Mouse (Mus musculus): ENCODE results near the gene Zfyve1. TPM values are rescaled to one million over a fixed set of nuclear protein-coding genes. Genes with fewer than 3 reads are reported as not detected.

The Zfyve1 gene
- total and polyA plus RNA-seq, 3 experiments, result 8.0 to 8.3 TPM; not detected in 1

DNA sequence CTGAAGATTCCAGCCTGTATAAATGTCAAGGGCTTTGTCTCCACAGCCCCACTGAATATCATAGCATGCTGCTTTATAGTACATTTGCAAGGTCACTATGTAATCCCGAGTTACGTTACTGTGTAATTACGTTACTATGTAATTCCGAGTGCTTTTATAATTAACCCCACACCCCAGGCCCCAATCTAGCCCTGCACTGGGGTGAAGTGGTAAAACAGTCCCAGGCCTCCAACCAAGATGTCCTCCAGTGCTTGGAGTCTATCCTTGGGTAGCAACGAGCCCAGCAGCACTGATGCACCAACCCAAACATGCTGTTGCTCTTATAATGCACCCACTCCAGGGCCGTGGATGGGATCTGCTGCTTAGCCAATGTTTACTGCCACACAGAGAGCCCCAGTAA, 74.0 kb downstream of the Zfyve1 start:
- no peak for DNase-seq (ENCODE audit: low read depth, low spot score)
- Histone ChIP-seq H3K4me3 (ENCODE audit: control insufficient read depth in 1 of 2, insufficient read depth in 1 of 2, low read depth in 2 of 2, low read length in 2 of 2) (no peak overlapping the region), H3K36me3 (ENCODE audit: control insufficient read depth in 1 of 2, insufficient read depth in 2 of 2, low read length in 2 of 2) (peaks cover 0 to 11% of the 10 kb centered on the region in 2 experiments; a peak in 2 of 4 replicates), H3K27ac (ENCODE audit: control insufficient read depth, low read depth, low read length) (no peak overlapping the region), H3K9ac (ENCODE audit: control insufficient read depth, low read depth, low read length, poor library complexity, severe bottlenecking) (no peak overlapping the region), H3K79me2 (ENCODE audit: control insufficient read depth, insufficient read depth, low read length, poor library complexity) (peaks cover 1% of the 10 kb centered on the region), H3K27me3 (ENCODE audit: control insufficient read depth in 1 of 2, insufficient read depth in 2 of 2, low read length in 2 of 2) (no peaks in the 10 kb centered on the region), H3K9me3 (replicated peaks; ENCODE audit: insufficient read depth, low read length) (no peaks in the 10 kb centered on the region), H3K4me1 (ENCODE audit: control insufficient read depth in 1 of 2, insufficient read depth in 2 of 2, low read length in 2 of 2) (peaks cover 9 to 13% of the 10 kb centered on the region in 2 experiments)
- TF ChIP-seq MYC (IDR thresholded peaks at IDR 0.05; ENCODE audit: low read depth, low read length) (no peak), BHLHE40 (IDR thresholded peaks at IDR 0.05; ENCODE audit: borderline replicate concordance, low read depth, low read length) (no peak), TAL1 (IDR thresholded peaks at IDR 0.05; ENCODE audit: low read length) (no peak), RCOR1 (IDR thresholded peaks at IDR 0.05; ENCODE audit: low read depth, low read length) (no peak), RAD21 (IDR thresholded peaks at IDR 0.05; ENCODE audit: low read depth, low read length) (no peak), ZNF384 (IDR thresholded peaks at IDR 0.05; ENCODE audit: low read depth, low read length) (no peak), E2F4 (IDR thresholded peaks at IDR 0.05; ENCODE audit: borderline replicate concordance, low read depth, low read length) (no peak)

DNA sequence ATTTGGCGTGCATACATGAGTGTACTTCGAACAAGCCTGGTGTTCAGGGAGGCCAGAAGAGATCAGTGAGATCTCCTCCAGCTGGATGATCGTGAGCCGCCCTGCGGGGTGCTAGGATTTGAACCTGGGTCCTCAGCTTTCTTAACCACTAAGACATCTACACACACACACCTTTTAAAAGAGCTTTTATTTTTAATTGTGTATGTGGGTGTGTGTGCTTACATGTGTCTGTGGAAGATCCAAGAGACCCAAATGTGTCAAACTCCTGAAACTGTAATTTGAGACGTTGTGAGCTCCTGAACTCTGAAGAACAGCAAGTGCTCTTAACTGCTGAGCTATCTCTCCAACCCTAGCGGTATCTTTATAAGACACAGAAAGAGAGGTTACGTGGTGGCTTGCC, 75.9 kb downstream of the Zfyve1 start:
- peaks cover 19 to 23% of the 10 kb centered on the region in 2 experiments for H3K4me1 ChIP-seq (ENCODE audit: control insufficient read depth in 1 of 2, insufficient read depth in 2 of 2, low read length in 2 of 2)
- peak overlapping the region; percentile 69 to 79 for H3K4me3 ChIP-seq (ENCODE audit: control insufficient read depth in 1 of 2, insufficient read depth in 1 of 2, low read depth in 2 of 2, low read length in 2 of 2)
- no peaks in the 10 kb centered on the region for H3K27me3 ChIP-seq (ENCODE audit: control insufficient read depth in 1 of 2, insufficient read depth in 2 of 2, low read length in 2 of 2)
- peak; percentile 73 for DNase-seq (ENCODE audit: low read depth, low spot score)
- H3K36me3 ChIP-seq (ENCODE audit: control insufficient read depth in 1 of 2, insufficient read depth in 2 of 2, low read length in 2 of 2), result peaks cover 0 to 24% of the 10 kb centered on the region in 2 experiments; a peak in 2 of 4 replicates
- H3K27ac ChIP-seq (ENCODE audit: control insufficient read depth, low read depth, low read length), result no peak overlapping the region; the same call in none of the 2 replicates
- peak overlapping the region; percentile 60 for H3K9ac ChIP-seq (ENCODE audit: control insufficient read depth, low read depth, low read length, poor library complexity, severe bottlenecking)
- no peaks in the 10 kb centered on the region for H3K9me3 ChIP-seq (replicated peaks; ENCODE audit: insufficient read depth, low read length)
- no peak for TF ChIP-seq TBP (IDR thresholded peaks at IDR 0.05; ENCODE audit: low read depth, low read length)
- no peak for TF ChIP-seq MEF2A (IDR thresholded peaks at IDR 0.05; ENCODE audit: extremely low read depth, insufficient replicate concordance, low read depth, low read length, poor library complexity, severe bottlenecking)
- TF ChIP-seq MXI1 (IDR thresholded peaks at IDR 0.05; ENCODE audit: low read depth, low read length), result 0 out of 2 replicates have a peak, but pooled peaks have one; percentile 4
- TF ChIP-seq POLR2AphosphoS2 (IDR thresholded peaks at IDR 0.05; ENCODE audit: low read length), result no peak
- no peak for TF ChIP-seq GATA1 (IDR thresholded peaks at IDR 0.05; ENCODE audit: low read depth, low read length)
- no peak for TF ChIP-seq ETS1 (IDR thresholded peaks at IDR 0.05; ENCODE audit: low read depth, low read length)
- no peak for TF ChIP-seq USF1 (IDR thresholded peaks at IDR 0.05; ENCODE audit: low read depth, low read length)
- peaks cover 1% of the 10 kb centered on the region for H3K79me2 ChIP-seq (ENCODE audit: control insufficient read depth, insufficient read depth, low read length, poor library complexity)

DNA sequence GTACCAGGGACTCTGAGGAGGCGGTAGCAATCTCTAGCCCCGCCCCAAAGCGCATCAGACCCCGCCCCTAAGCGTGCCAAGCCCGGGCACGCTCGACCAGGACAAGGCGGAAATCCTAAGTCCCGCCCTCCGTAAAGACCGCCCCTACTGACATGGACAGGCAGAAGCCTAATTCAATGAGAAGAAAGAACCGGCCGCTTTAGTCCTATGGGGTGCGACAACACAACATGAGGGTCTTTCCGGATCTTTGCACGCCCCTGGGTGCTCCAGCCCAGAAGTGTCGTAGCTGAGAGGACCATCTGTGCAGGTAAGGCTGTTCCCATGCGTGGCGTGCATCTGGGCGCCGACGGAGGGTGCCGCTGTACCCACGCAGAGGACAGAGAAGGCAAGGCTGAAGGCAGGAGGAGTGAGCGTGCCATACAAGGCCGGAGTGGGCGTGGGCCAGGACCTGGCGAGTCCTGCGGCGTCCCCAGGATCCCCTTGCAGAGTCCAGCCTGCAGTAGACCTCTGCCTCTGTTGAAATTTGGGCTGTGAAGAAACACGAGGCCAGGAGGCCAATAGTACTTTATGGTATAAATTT, 76.6 kb downstream of the Zfyve1 start, which contains the start of gene Dcaf4:
Gene Dcaf4 (plus strand): TSS at position 156 of the 580 bp plus-strand sequence.
- peak within 1 kb of the TSS; percentile 8 for H3K27ac ChIP-seq (ENCODE audit: control insufficient read depth, low read depth, low read length)
- H3K79me2 ChIP-seq (ENCODE audit: control insufficient read depth, insufficient read depth, low read length, poor library complexity), result peaks cover 1% of the 10 kb centered on the region
- H3K4me1 ChIP-seq (ENCODE audit: control insufficient read depth in 1 of 2, insufficient read depth in 2 of 2, low read length in 2 of 2), result peaks cover 20 to 23% of the 10 kb centered on the region in 2 experiments
- peak within 1 kb of the TSS; percentile 69 to 79 for H3K4me3 ChIP-seq (ENCODE audit: control insufficient read depth in 1 of 2, insufficient read depth in 1 of 2, low read depth in 2 of 2, low read length in 2 of 2)
- peak within 1 kb of the TSS; percentile 60 for H3K9ac ChIP-seq (ENCODE audit: control insufficient read depth, low read depth, low read length, poor library complexity, severe bottlenecking)
- H3K27me3 ChIP-seq (ENCODE audit: control insufficient read depth in 1 of 2, insufficient read depth in 2 of 2, low read length in 2 of 2), result no peaks in the 10 kb centered on the region
- H3K9me3 ChIP-seq (replicated peaks; ENCODE audit: insufficient read depth, low read length), result no peaks in the 10 kb centered on the region
- peaks cover 0 to 24% of the 10 kb centered on the region in 2 experiments; a peak in 2 of 4 replicates for H3K36me3 ChIP-seq (ENCODE audit: control insufficient read depth in 1 of 2, insufficient read depth in 2 of 2, low read length in 2 of 2)
- DNase-seq (ENCODE audit: low read depth, low spot score), result peak; percentile 98
- TF ChIP-seq SMC3 (IDR thresholded peaks at IDR 0.05; ENCODE audit: low read depth, low read length) (0 out of 2 replicates have a peak, but pooled peaks have one; percentile 1), POLR2AphosphoS2 (IDR thresholded peaks at IDR 0.05; ENCODE audit: low read length) (0 out of 2 replicates have a peak, but pooled peaks have one; percentile 47), ELF1 (IDR thresholded peaks at IDR 0.05; ENCODE audit: low read depth, low read length) (peak; percentile 87), UBTF (IDR thresholded peaks at IDR 0.05; ENCODE audit: borderline replicate concordance, insufficient read depth, low read depth, low read length) (0 out of 2 replicates have a peak, but pooled peaks have one; percentile 25), POLR2A (IDR thresholded peaks at IDR 0.05; ENCODE audit: control insufficient read depth in 1 of 2, insufficient read depth in 1 of 2, low read depth in 1 of 2, low read length in 2 of 2, poor library complexity in 1 of 2) (peak; percentile 52 to 72; a peak in 3 of 4 replicates), BHLHE40 (IDR thresholded peaks at IDR 0.05; ENCODE audit: borderline replicate concordance, low read depth, low read length) (peak; percentile 84), SIN3A (IDR thresholded peaks at IDR 0.05; ENCODE audit: low read length) (peak; percentile 84), ZMIZ1 (IDR thresholded peaks at IDR 0.05; ENCODE audit: low read depth, low read length) (0 out of 2 replicates have a peak, but pooled peaks have one; percentile 48), POLR2AphosphoS5 (IDR thresholded peaks at IDR 0.05; ENCODE audit: borderline replicate concordance, low read depth, low read length) (no peak), NRF1 (IDR thresholded peaks at IDR 0.05; ENCODE audit: insufficient read depth, low read depth, low read length, poor library complexity, severe bottlenecking) (peak; percentile 28; the same call in 1 of the 2 replicates), JUND (IDR thresholded peaks at IDR 0.05; ENCODE audit: low read depth, low read length) (no peak), CHD2 (IDR thresholded peaks at IDR 0.05; ENCODE audit: low read length) (peak; percentile 27; the same call in 1 of the 2 replicates)
